Mouse (Mus musculus): ENCODE measurements around the gene Crtc1. TPM values are rescaled to one million over a fixed set of nuclear protein-coding genes. Genes with fewer than 3 reads are reported as not detected.

Crtc1 gene
- polyA plus RNA-seq, 1 experiment from 2014 or later = 51.7 TPM

Other genes starting within 250 kb of the Crtc1 start
- gene Slc25a42, start 227.3 kb downstream of the Crtc1 start, polyA plus RNA-seq (2014; fragmentation: Nextera tagmentation; extraction: Ambion mirVana) = 5.1 and 5.6 TPM in 2 replicates
- 87.9 and 88.9 TPM in 2 replicates for gene Sugp2, start 205.4 kb downstream of the Crtc1 start, polyA plus RNA-seq (2014; fragmentation: Nextera tagmentation; extraction: Ambion mirVana)
- 82.5 and 115 TPM in 2 replicates for gene Armc6, start 205.1 kb downstream of the Crtc1 start, polyA plus RNA-seq (2014; fragmentation: Nextera tagmentation; extraction: Ambion mirVana)
- gene Homer3, start 156.8 kb downstream of the Crtc1 start, polyA plus RNA-seq (2014; fragmentation: Nextera tagmentation; extraction: Ambion mirVana) = 24.0 and 34.4 TPM in 2 replicates
- gene Ddx49, start 137.1 kb downstream of the Crtc1 start, polyA plus RNA-seq (2014; fragmentation: Nextera tagmentation; extraction: Ambion mirVana) = 44.8 and 48.8 TPM in 2 replicates
- gene Cope, start 137.1 kb downstream of the Crtc1 start, polyA plus RNA-seq (2014; fragmentation: Nextera tagmentation; extraction: Ambion mirVana) = 274 and 309 TPM in 2 replicates
- gene Cers1, start 123.8 kb downstream of the Crtc1 start, polyA plus RNA-seq (2014; fragmentation: Nextera tagmentation; extraction: Ambion mirVana) = 38.8 and 42.9 TPM in 2 replicates
- gene Gdf1, start 109.8 kb downstream of the Crtc1 start, polyA plus RNA-seq (2014; fragmentation: Nextera tagmentation; extraction: Ambion mirVana) = not detected in 2 replicates
- gene Upf1, start 86.3 kb downstream of the Crtc1 start, polyA plus RNA-seq (2014; fragmentation: Nextera tagmentation; extraction: Ambion mirVana) = 16.9 and 18.4 TPM in 2 replicates
- gene Comp, start 66.0 kb downstream of the Crtc1 start, polyA plus RNA-seq (2014; fragmentation: Nextera tagmentation; extraction: Ambion mirVana) = 0.47 TPM in 1 of 2 replicates, not detected in the other
- gene Klhl26, start 37.4 kb upstream of the Crtc1 start, polyA plus RNA-seq (2014; fragmentation: Nextera tagmentation; extraction: Ambion mirVana) = 24.2 and 27.2 TPM in 2 replicates
- gene Tmem59l, start 47.8 kb upstream of the Crtc1 start, polyA plus RNA-seq (2014; fragmentation: Nextera tagmentation; extraction: Ambion mirVana) = 104 and 143 TPM in 2 replicates
- gene Crlf1, start 53.6 kb upstream of the Crtc1 start, polyA plus RNA-seq (2014; fragmentation: Nextera tagmentation; extraction: Ambion mirVana) = 2.1 and 3.0 TPM in 2 replicates
- 152 and 190 TPM in 2 replicates for gene Rex1bd, start 67.2 kb upstream of the Crtc1 start, polyA plus RNA-seq (2014; fragmentation: Nextera tagmentation; extraction: Ambion mirVana)
- gene Uba52, start 71.2 kb upstream of the Crtc1 start, polyA plus RNA-seq (2014; fragmentation: Nextera tagmentation; extraction: Ambion mirVana) = 696 and 821 TPM in 2 replicates
- 328 and 408 TPM in 2 replicates for gene Fkbp8, start 88.1 kb upstream of the Crtc1 start, polyA plus RNA-seq (2014; fragmentation: Nextera tagmentation; extraction: Ambion mirVana)
- 50.7 and 52.6 TPM in 2 replicates for gene Kxd1, start 88.4 kb upstream of the Crtc1 start, polyA plus RNA-seq (2014; fragmentation: Nextera tagmentation; extraction: Ambion mirVana)
- gene Ell, start 99.9 kb upstream of the Crtc1 start, polyA plus RNA-seq (2014; fragmentation: Nextera tagmentation; extraction: Ambion mirVana) = 14.9 and 17.1 TPM in 2 replicates
- 91.9 and 101 TPM in 2 replicates for gene Isyna1, start 154.8 kb upstream of the Crtc1 start, polyA plus RNA-seq (2014; fragmentation: Nextera tagmentation; extraction: Ambion mirVana)
- gene Ssbp4, start 169.3 kb upstream of the Crtc1 start, polyA plus RNA-seq (2014; fragmentation: Nextera tagmentation; extraction: Ambion mirVana) = 172 and 213 TPM in 2 replicates
- gene Lrrc25, start 176.6 kb upstream of the Crtc1 start, polyA plus RNA-seq (2014; fragmentation: Nextera tagmentation; extraction: Ambion mirVana) = 0.34 and 1.1 TPM in 2 replicates
- gene Gdf15, start 192.9 kb upstream of the Crtc1 start, polyA plus RNA-seq (2014; fragmentation: Nextera tagmentation; extraction: Ambion mirVana) = 0.16 and 0.20 TPM in 2 replicates
- 86.9 and 95.8 TPM in 2 replicates for gene Pgpep1, start 220.8 kb upstream of the Crtc1 start, polyA plus RNA-seq (2014; fragmentation: Nextera tagmentation; extraction: Ambion mirVana)
- 175 and 201 TPM in 2 replicates for gene Lsm4, start 233.7 kb upstream of the Crtc1 start, polyA plus RNA-seq (2014; fragmentation: Nextera tagmentation; extraction: Ambion mirVana)

All from midbrain, embryonic 14.5 days (tissue).